Mouse (Mus musculus) forebrain, postnatal 0 days (tissue): ENCODE data around the gene Tekt5. TPM values are rescaled to one million over a fixed set of nuclear protein-coding genes. Genes with fewer than 3 reads are reported as not detected.

Experiments
- ATAC-seq: fragments of 200-750 bp; cut with Nextera tagmentation; 2 replicates; pipeline ENCODE4 v1.8.0; 2017; ENCODE audit warnings: mild to moderate bottlenecking, moderate library complexity
- DNase-seq: peaks from one replicate; pipeline ENCODE4 v3.0.0-alpha.2; 2015
- H3K27ac ChIP-seq: fragments of 300-500 bp; sonication (generic); 2 replicates; pipeline ENCODE4 v1.5.1; 2014; ENCODE audit warnings: low read depth, mild to moderate bottlenecking, antibody characterized with exemption, low read length, moderate library complexity, mixed read lengths
- H3K27me3 ChIP-seq: fragments of 300-500 bp; sonication (generic); 2 replicates; pipeline ENCODE4 v1.6.1; 2014; ENCODE audit warnings: mild to moderate bottlenecking, low read length, mixed read lengths; ENCODE audit not compliant: insufficient read depth
- H3K36me3 ChIP-seq: fragments of 300-500 bp; sonication (generic); 2 replicates; pipeline ENCODE4 v1.6.1; 2014; ENCODE audit warnings: mild to moderate bottlenecking, moderate library complexity; ENCODE audit not compliant: insufficient read depth
- H3K4me1 ChIP-seq: fragments of 300-500 bp; sonication (generic); 2 replicates; pipeline ENCODE4 v1.6.1; 2014; ENCODE audit warnings: antibody characterized with exemption; ENCODE audit not compliant: insufficient read depth
- H3K4me2 ChIP-seq: fragments of 300-500 bp; sonication (generic); 2 replicates; pipeline ENCODE4 v1.6.1; 2014; ENCODE audit warnings: low read depth, mild to moderate bottlenecking, moderate library complexity
- H3K4me3 ChIP-seq: fragments of 300-500 bp; sonication (generic); 2 replicates; pipeline ENCODE4 v1.5.1; 2014; ENCODE audit warnings: low read depth, low read length, mixed read lengths
- H3K9ac ChIP-seq: fragments of 300-500 bp; sonication (generic); 2 replicates; pipeline ENCODE4 v1.6.1; 2014; ENCODE audit warnings: mild to moderate bottlenecking
- H3K9me3 ChIP-seq: fragments of 300-500 bp; sonication (generic); 2 replicates; pipeline ENCODE4 v1.6.1; 2016; ENCODE audit warnings: low read length
- CTCF ChIP-seq: sonication (generic); IDR thresholded peaks from 2 replicates; pipeline ENCODE4 v1.5.1; 2016; ENCODE audit warnings: antibody characterized with exemption, control low read depth, low read depth
- WGBS: fragments of 180-500 bp; shearing (Covaris S2); extraction: QIAGEN DNeasy Blood & Tissue Kit; methylation state at CpG from one replicate; pipeline ENCODE4 v1.1.7; 2014; 5-methylcytosine and 5-hydroxymethylcytosine counted together
- polyA plus RNA-seq: library from polyadenylated mRNA; unstranded; fragments of >200 nt; fragmentation: Nextera tagmentation; extraction: Ambion mirVana; gene quantifications from 2 replicates; pipeline ENCODE4 v1.2.1, GENCODE M21; 2015
- total RNA-seq: library from RNA; depleted of rRNA; stranded (reverse); fragments of >200 nt; gene quantifications from 2 replicates; pipeline ENCODE4 v1.2.3, GENCODE M21; 2014; rRNA removed

Tekt5 gene
- total RNA-seq: 3.9 and 5.4 TPM in 2 replicates
- 8.7 and 11.8 TPM in 2 replicates for polyA plus RNA-seq

DNA sequence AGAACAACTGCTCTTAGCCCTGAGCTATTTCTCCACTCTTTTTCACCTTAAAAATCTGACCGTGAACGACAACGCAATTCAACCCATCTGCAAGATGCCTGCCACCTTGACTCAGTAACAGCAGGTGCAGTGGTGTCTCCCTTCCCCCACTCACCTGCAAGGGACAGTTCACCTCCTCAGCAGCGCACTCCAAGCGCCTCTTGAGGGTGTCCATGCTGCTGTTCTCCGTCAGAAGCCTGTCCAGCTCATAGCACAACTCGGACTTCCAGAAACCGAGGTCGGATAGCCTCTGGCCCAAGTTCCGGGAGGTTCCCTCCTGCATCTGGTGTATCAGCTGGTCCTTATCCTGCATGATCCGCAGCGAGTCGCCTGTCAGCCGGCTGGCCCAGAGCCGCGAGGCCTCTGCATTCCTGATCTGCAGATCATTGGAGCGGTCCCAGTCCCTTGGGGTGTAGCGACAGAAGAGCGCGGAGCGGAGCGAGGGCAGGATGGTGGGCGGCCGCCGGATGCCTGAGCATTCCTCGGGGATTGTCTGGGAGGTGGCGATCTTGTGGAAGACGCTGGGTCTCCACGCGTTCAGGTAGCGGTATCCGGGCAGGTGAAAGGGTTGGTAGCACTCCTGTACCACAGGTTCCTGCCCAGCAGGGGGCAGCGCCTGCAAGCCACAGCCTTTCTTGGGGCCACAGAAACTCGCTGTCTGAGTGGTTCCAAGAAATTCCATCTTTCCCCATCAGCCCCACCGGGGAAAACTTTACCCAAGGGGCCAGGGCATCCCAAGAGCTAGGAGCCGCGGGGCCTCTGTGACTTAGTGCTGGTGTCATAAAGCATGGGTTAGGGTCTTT lies at the start of gene Tekt5:
TSS of gene Tekt5 (minus strand) at position 792 of the 842 bp plus-strand sequence.
- Histone ChIP-seq H3K4me3 (peak within 1 kb of the TSS; percentile 26), H3K27ac (no peak within 1 kb of the TSS)

DNA sequence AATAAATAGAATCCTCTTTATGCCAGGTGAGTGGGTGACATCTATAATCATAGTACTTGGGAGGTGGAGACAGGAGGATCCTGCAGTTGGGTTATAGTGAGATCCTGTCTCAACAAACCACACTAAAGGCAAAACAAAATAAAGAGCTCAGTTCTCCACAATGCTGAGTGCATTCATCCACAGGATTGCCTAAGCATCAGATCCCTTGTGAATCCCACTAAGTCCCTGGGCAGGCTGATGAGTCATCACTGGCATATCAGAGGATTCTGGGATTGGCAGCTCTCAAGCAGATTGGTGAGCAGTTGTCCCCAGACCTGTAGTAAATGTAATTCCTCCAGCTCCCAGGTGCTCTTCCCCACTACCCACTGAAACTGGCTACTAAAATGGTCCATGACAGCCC lies 48.4 kb upstream of the Tekt5 start:
- Histone ChIP-seq H3K27me3 (no peaks in the 10 kb centered on the region), H3K9me3 (no peaks in the 10 kb centered on the region), H3K4me1 (peaks cover 14% of the 10 kb centered on the region), H3K4me2 (no peak overlapping the region), H3K9ac (no peak overlapping the region), H3K27ac (no peak overlapping the region), H3K36me3 (peaks cover 2% of the 10 kb centered on the region; the same call in 1 of the 2 replicates), H3K4me3 (no peak overlapping the region)
- no peak for TF ChIP-seq CTCF
- ATAC-seq (no peak), DNase-seq (no peak)

More for the DNA sequence above, at the start of gene Tekt5:
- H3K27me3 ChIP-seq: no peaks in the 10 kb centered on the region
- H3K9ac ChIP-seq: peak within 1 kb of the TSS; percentile 33; the same call in 1 of the 2 replicates
- 11% methylated on average over 36 of the region's 37 CpGs for WGBS
- peak within 1 kb of the TSS; percentile 51 for H3K4me2 ChIP-seq
- TF ChIP-seq CTCF: peak; percentile 53
- no peaks in the 10 kb centered on the region for H3K9me3 ChIP-seq
- 0 out of 2 replicates have a peak, but pooled peaks have one; percentile 27 for ATAC-seq
- peak; percentile 43 for DNase-seq
- no peaks in the 10 kb centered on the region for H3K36me3 ChIP-seq
- H3K4me1 ChIP-seq: no peaks in the 10 kb centered on the region

DNA sequence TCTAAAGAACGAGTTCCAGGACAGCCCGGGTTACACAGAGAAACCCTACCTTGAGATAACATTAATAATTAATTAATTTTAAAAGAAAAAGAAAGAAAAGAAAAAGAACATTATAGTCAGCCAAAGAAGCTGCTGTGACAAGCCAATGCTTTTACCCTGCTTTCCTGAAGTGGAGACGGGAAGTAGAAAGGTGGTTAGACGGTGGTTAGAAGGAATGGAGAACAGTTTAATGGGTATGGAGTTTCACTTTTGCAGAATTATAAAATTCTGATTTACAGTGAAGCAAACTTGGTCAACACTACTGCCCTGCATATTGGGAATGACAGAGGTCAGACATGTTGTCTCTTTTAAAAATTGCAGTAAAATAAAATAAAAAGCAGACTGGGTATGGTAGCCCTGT lies 46.5 kb upstream of the Tekt5 start:
- H3K36me3 ChIP-seq: peaks cover 2% of the 10 kb centered on the region; the same call in 1 of the 2 replicates
- H3K27me3 ChIP-seq: no peaks in the 10 kb centered on the region
- no peaks in the 10 kb centered on the region for H3K9me3 ChIP-seq
- H3K4me3 ChIP-seq: no peak overlapping the region
- ATAC-seq: no peak
- 89% methylated on average over 4 of the region's 4 CpGs for WGBS
- DNase-seq: no peak
- H3K9ac ChIP-seq: no peak overlapping the region
- H3K4me1 ChIP-seq: peaks cover 9% of the 10 kb centered on the region
- no peak overlapping the region for H3K4me2 ChIP-seq
- no peak for TF ChIP-seq CTCF
- H3K27ac ChIP-seq: no peak overlapping the region

DNA sequence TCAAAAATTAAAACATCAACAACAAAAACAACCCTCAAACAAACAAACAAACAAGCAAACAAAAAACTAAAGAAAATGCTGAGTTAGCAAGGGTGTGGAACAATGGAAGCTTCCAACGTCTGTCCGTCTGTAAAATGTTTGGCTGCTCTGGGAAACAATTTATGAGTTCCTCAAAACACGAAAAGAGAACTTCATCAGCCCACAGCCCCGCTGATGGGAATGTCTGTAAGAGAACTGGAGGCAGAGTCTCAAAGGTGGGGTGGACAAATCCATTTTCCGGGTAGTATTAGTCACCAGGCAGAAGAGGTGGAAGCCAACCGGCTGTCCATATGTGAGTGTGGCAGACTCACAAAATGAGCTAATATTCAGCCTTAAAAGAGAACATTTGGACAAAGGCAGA lies 46.0 kb upstream of the Tekt5 start:
- Histone ChIP-seq H3K27me3 (no peaks in the 10 kb centered on the region), H3K9ac (no peak overlapping the region), H3K36me3 (peaks cover 2% of the 10 kb centered on the region; the same call in 1 of the 2 replicates), H3K4me2 (no peak overlapping the region), H3K27ac (no peak overlapping the region), H3K4me1 (peaks cover 9% of the 10 kb centered on the region), H3K9me3 (no peaks in the 10 kb centered on the region), H3K4me3 (no peak overlapping the region)
- TF ChIP-seq CTCF: no peak
- DNase-seq: no peak
- 90% methylated on average over 6 of the region's 6 CpGs for WGBS
- ATAC-seq: no peak

DNA sequence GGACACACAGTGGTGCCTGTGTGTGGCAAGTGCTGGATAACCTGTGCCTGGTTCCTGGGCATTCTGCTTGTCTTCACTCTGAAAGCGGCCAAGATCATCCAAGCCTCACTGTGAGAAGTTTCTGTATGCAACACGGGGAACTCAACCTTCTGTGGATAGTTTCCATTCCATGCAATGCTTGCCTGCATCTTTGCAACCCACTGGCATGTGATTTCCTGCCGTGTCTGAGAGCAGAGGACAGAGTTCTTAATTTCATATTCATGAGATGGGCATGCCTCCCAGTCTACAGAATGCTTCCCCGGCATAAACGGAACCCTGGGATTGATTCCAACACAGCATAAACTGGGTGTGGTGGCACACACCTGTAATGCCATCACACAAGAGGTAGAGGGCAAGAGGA lies 42.8 kb upstream of the Tekt5 start:
- Histone ChIP-seq H3K27ac (no peak overlapping the region), H3K9ac (no peak overlapping the region), H3K4me1 (no peaks in the 10 kb centered on the region), H3K4me3 (no peak overlapping the region), H3K9me3 (no peaks in the 10 kb centered on the region), H3K4me2 (no peak overlapping the region), H3K27me3 (no peaks in the 10 kb centered on the region), H3K36me3 (peaks cover 2% of the 10 kb centered on the region; the same call in 1 of the 2 replicates)
- no peak for TF ChIP-seq CTCF
- WGBS: 63% methylated on average over 5 of the region's 5 CpGs
- no peak for DNase-seq
- ATAC-seq: no peak

DNA sequence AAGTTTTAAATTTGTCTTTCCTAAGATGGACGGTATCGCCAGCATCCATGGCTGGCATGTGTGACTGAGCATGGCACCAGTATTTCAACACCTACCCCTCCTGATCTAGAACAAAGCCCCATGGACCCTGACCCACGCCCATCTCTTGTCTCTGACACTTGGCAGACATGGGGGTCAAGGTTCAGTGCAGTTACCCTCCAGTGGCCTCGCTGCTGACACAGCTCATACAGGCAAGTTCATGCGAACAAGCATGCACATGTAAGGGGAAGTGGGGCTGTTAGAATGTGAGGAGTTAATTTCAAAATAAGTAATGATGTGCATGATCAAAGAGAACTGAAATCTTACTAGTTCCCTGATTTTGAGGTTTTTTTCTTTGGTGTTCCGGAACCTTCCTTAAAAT lies 40.9 kb upstream of the Tekt5 start:
- H3K36me3 ChIP-seq: peaks cover 5% of the 10 kb centered on the region; the same call in 1 of the 2 replicates
- H3K4me3 ChIP-seq: no peak overlapping the region
- no peak overlapping the region for H3K27ac ChIP-seq
- no peak overlapping the region for H3K4me2 ChIP-seq
- ATAC-seq (no peak), DNase-seq (no peak)
- no peaks in the 10 kb centered on the region for H3K4me1 ChIP-seq
- 88% methylated on average over 6 of the region's 6 CpGs for WGBS
- no peaks in the 10 kb centered on the region for H3K9me3 ChIP-seq
- H3K27me3 ChIP-seq: no peaks in the 10 kb centered on the region
- TF ChIP-seq CTCF: no peak
- H3K9ac ChIP-seq: no peak overlapping the region

DNA sequence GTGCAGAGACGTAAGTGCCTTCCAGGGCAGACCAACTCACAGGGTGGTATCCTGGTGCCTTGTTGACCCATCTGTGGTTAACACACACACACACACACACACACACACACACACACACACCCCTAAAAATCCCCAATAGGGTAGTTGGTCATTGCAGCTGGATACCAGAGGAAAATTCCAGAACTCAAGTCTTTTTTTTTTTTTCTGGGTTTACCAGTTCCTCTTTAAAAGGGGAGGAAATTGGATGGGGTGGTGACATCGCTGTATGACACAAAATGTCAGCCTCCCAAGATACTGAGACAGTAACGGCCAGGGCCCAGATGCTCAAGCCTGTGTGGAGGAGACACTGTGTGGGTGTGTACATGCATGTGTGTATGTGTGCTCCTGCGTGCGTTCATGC lies 38.1 kb upstream of the Tekt5 start:
- no peak overlapping the region for H3K27ac ChIP-seq
- no peaks in the 10 kb centered on the region for H3K9me3 ChIP-seq
- WGBS: 86% methylated on average over 5 of the region's 5 CpGs
- no peak overlapping the region for H3K4me3 ChIP-seq
- no peaks in the 10 kb centered on the region for H3K4me1 ChIP-seq
- H3K36me3 ChIP-seq: peaks cover 3% of the 10 kb centered on the region; the same call in 1 of the 2 replicates
- H3K9ac ChIP-seq: no peak overlapping the region
- no peak for ATAC-seq
- no peak for DNase-seq
- H3K27me3 ChIP-seq: no peaks in the 10 kb centered on the region
- TF ChIP-seq CTCF: no peak
- no peak overlapping the region for H3K4me2 ChIP-seq
